Mouse (Mus musculus) forelimb bud, embryonic 11.5 days (tissue): ENCODE results near the gene Hephl1.
"Not testable (repeated sequence)": the region's sequence is repeated elsewhere in the genome, so short reads cannot be mapped to it uniquely, and the experiment has no call there.

Experiments used
- DNase-seq: peaks from one replicate; pipeline ENCODE4 v3.0.0-alpha.2; 2012; ENCODE audit warnings: low read depth, low spot score

Gene Hephl1

DNA sequence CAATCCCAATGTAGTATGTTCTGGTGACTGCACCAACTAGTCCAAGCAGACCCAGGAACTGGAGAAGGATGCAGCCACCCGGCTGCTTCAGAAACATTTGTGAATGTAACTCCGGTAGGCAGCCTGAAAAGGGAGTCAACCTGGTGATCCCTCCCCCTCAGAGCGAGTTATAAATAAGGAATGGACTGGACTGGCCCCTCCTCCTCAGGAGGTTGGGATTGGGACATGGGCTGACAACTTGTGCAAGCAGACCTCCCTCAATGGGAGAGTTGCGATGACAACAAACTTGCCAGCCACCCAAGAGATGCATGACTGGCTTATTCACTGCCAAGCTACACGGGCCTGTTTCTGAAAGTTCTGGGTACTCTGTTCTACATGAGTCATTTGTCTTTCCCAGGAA is at the start of gene Hephl1:
TSS of gene Hephl1 (minus strand) at position 101 of the 400 bp plus-strand sequence.
- DNase-seq = no peak

DNA sequence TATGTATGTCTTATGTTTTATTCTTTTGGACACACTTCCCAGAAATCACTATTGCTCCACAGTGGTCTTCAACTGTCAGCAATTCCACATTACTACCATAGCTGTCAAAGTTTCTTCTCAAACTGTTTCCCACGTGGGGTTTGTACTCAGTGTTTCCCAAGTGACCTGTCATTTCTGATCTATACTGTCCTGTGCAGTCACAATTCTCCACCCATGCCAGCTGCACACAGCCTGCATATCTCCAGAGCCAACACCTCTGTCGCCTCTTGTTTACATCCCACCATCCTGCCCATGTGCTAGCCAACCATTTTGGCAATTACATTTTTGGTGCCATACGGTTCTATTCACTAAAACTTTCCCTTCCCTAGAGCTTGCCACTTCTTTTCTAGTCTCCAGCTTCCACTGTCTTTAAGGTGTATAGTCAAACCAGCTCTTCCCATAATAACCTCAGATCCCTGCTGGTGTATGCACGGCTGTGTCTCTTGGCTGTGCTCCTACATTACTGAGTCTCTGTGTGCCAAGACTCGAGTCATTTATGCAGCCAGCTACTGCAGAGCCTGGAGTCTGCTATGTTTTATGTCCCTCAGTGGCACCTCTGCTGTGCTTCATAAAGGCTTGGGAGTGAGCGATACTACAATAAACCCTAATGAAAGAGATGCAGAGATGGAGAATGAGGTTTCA is 37.5 kb upstream of the Hephl1 start:
- DNase-seq = no peak

DNA sequence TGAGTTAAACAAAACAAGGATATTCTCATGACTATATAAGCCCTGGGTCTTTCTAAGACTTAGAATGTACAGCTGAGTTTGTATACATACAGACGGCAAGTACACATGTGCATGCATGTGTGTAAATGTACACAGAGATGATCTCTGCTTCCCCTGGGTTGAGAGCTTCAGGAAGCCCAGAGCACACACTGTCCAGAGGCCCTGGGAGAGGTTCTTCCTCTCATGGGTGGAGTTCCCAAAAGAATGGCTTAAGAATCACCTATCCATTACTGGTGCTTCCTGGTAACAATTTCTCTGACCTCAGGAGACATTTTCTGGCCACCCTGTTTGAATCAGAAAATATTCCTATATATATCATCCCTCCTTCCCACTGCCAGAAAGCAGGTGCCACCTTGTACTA is 28.6 kb upstream of the Hephl1 start:
- DNase-seq = no peak

DNA sequence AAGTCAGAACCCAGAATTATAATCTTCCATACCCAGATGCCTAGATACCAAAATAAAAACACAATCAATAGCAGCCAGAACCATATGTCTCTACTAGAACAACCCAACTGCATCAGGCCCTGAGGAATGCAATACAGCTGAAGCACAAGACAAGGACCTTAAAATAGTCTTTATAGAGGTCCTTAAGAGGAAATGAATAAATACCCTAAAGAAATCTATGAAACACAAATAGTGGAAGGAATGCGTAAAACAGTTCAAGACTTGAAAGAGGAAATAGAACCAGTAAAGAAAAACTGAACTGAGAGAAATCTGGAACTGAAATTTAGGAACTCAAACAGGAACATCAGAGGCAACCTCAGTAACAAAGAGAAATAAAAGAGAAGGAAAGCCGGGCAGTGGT is 14.0 kb upstream of the Hephl1 start:
- DNase-seq = no peak

DNA sequence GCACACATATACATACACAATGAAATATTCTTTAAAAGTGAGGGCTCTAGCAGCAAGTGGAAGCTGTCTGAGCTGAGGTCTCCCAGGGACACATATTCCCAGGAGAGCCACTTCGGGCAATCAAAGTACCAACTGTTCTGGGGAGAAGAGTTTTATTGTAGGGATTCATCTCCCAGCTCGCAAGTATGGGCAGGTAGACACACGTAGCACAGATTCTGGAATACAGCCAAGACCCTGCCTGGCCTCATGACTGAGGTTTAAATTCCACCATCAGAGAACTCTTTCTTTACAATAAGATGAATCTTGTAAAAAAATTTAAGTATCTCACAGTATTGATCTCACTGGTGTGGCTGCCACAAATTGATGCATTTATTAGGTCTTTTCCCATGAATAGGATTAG is 10.5 kb upstream of the Hephl1 start:
- no peak for DNase-seq

DNA sequence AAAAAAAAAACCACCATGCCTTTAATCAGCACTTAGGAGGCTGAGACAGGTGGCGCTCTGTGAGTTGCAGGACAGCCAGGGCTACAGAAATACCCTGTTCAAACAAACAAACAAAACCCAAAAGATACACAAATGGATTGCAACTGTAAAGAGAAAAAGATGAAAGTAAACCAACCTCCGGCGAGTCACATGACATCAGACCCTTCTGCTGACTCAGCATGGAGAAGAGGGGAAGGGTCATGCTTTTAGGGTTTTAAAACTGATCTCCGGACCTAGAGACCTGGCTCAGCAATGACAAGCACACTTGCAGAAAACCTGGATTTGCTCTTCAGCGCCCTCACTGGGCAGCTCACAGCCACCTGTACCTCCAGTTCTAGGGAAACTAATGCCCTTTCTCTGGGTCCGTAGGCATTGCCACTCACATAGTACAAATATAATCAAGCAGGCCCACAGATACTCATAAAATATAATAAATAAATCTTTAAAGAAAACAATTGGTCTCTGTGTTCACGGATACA is 9.0 kb upstream of the Hephl1 start:
- DNase-seq = no peak

DNA sequence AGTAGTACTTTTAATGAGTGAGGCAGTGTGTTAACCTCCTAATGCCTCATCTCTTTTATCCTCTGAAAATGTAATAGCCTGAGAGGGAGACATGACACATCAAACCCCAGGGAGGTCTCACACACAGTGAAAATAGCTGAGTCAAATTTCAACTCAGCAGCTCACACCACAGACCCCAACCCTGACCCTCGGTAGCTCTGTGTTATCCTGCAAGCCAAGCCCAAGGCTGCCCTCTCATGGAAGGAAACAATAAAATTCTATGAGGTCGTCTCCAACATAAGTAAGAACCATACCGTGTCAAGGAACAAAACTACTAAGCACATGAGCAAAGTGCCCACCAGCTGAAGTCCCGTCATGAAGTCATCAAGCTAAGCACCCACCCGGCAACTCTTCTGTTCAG is 8.3 kb upstream of the Hephl1 start:
- no peak for DNase-seq

DNA sequence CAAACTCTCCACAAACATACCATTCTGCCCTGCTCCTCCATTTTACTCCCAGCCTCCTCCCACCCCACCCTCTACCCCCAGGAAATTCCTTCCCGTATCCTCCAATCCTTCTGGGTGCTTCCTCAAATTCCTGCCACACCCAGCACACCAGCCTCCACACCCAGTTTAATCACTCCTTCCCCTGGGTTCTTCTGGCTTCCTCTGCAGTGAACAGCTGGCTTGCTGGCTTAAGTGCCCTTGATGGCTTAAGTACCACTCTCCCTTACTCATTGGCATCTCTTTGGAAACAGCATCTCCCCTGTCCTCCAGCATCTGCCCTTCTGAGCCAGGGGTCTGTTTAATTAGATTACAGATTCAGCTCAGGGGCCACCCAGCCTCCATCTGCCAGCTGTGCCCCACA is 7.6 kb upstream of the Hephl1 start:
- no peak for DNase-seq

DNA sequence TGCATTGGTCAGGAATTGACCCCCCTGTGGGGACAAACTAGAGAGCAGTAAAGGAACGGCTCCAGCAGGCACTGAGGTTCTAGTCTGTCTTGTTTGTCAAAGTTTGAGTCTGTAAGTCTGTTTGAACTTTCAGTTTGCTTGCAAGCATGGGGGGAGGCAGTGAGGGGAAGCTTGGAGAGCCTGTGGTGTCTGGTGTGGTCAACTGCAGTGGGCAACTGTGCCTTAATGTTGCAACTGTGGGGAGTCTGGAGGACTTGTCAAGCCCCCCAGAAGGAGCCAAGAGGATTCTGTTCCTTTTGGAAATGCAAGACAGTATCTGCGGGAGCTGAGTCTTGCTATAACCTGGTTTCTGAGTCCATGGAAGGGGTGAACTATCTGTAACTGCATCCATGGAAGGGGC is 4.3 kb upstream of the Hephl1 start:
- no peak for DNase-seq

DNA sequence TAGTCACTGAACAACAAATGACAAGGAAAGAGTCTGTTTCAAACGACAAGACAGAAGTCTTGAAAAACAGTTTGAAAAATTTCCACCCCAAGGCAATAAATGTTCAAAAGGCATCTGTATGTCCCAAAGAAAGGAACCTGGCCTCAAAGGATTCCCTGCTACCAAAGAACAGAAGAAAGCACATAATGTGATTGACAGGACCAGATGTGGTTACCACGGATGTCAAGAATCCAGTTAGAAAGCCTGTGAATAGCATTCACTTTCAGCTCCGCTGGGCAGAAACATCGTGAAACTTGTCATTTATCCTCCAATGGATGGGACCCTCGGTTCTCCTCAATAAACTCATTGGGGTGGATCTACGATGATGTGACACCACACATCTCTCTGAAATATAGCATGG is 2.2 kb upstream of the Hephl1 start:
- DNase-seq = no peak

DNA sequence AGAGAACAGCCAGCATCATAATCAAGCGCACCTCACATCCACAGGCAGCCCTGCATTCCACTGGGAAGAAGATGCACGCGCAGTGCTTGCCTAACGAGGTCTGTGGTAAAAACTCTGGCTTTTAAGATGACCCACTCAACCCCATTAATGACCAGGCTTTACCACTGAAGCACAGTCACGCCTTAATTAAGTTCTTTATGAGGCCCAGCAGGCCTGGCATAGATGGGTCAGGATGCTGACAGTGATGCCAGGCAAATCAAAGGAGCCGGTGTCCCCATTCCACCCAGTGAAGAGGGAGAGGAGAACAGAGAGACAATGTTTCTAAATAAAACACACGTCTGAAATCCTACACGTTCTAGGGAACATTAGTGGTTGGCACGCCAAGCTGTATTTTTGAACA is 3.8 kb downstream of the Hephl1 start:
- no peak for DNase-seq

DNA sequence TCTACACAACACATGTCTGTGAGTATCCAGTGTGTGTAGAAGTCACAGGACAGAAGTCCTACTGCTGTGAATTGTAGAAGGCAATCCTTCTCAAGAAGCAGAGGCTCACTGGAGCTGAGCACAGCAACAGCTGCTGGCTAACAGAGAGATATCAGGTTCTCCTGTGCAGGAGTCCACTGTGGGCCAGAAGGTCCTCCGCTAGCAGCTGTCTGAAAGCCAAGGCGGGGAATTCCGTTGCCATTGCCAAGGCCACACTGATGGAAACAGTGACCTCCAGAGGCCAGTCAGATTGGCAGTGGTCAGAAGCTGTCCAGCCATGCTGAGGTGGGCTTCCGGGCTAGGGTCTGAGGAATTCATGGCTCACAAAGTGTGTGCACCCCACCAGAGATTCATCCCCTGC is 6.8 kb downstream of the Hephl1 start:
- DNase-seq = no peak

DNA sequence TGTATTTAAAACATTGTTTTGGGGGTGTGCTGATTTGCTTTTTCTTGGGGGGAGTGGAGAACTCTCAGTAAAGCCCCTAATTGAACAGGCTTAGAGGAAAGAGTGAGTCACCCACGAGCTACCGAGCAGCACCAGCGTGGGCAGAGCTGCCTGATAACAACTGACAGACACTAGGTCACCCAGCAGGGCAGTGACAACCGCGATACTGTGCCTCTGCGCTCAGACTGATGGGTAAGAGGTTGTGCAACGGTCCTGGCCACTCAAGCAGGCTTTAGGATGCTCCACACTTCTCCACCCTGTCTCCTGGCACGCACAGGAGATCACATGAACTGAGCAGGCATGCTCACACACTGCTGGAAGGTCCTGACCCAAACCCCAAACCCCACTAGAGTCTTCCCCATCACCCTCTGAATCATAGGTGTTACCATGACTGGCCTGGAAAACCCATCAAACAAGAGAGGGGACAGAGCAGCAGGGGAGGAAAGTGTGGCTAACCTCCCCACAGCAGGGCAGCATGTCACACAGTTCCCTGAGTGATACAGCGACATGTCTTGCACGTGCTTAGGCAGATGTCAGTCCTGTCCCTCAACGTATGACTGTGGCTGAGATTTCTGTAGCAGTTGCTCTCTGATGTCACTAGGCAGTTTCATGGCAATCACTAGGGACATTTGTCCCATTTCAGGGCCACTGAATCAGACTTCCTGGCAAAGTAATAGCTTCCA is 8.2 kb downstream of the Hephl1 start:
- DNase-seq = no peak

DNA sequence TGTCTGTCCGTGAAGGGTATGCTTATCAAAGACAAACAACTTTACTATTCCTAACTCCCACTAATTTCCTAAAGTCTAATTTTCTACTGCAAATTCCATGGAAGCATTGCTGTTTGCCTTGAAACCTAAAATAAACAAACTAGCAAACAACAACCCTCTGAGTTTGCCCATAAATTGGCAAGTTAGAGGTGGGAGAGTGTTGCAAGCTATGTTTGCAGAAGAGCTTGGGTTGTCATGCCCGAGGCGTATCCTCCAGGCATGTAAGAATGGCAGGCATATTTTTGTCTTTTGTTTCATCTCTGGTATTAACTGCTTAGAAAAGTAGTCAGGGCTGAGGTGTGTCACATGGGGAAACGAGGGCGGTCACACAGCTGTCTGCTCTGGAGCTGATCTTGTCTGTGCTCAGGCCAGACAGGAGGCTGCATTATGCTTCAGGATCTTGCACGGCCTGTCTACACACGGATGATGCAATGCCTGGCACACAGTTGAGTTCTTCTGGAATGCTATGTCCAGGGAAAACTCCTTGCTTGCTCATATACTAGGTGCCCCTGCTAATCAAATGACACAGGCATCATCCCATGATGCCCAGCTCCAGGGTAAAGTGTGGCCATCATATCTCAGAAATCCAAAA is 10.3 kb downstream of the Hephl1 start:
- DNase-seq = no peak

DNA sequence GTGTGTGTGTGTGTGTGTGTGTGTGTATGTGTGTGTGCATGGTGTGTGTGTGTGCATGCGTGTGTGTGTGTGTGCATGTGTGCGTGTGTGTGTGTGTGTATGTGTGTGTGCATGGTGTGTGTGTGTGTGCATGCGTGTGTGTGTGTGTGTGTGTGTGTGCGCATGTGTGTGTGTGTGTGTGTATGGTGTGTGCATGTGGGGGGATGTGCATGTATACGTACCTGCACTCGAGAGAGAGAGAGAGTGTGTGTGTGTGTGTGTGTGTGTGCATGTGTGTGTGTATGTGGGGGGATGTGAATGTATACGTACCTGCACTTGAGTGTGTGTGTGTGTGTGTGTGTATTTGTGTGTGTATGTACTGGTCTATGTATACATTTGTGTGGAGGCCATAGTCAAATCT is 13.5 kb downstream of the Hephl1 start:
- not testable (repeated sequence) for DNase-seq

DNA sequence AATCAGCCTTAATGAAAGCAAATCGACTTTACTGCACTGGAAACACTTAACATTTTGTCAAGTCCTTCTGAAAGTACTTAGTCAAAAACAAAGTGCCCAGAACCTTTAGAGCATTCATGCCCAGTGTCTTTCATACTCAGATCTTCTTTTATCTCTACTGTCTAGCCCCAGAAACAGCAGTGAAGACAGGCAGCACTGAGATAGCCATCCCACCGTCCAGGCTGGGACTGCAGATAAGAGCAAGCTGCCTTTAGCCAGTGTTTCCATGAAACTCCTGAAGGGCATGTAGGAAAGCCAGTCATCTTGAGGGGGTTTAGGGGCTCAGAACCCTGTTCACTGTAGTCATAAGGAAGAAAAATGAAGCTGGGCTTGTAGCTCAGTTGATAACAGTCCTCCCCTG is 14.7 kb downstream of the Hephl1 start:
- no peak for DNase-seq

DNA sequence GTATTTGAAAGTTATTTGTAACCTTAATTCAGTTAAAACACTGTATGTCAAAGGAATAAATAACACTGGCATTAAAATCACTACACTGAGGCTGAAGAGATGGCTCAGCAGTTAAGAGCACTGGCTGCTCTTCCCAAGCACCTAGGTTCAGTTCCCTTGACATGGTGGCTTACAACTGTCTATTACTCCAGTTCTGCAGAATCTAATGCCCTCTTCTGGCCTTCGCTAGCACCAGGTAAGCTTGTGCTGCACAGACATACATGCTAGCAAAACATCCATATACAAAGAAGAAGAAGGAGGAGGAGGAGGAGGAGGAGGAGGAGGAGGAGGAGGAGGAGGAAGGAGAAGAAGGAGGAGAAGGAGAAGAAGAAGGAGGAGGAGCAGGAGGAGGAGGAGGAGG is 15.7 kb downstream of the Hephl1 start:
- DNase-seq = no peak

DNA sequence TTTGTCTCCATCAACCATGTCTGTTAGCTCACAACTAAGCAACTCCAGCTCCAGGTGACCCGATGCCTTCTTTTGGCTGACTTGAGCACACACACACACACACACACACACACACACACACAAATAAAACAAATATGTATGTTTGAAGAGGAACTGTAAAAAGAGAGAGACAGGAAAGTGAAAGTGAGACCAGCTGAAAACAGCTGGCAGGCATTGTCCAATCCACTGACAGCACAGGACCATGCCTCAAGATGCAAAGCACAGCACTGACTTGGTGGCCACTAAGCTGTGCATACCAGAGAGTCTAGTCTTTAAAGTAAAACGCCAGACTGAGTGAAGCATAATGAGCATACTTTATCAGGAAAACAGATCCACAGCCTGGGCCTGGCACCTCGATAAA is 16.7 kb downstream of the Hephl1 start:
- no peak for DNase-seq

DNA sequence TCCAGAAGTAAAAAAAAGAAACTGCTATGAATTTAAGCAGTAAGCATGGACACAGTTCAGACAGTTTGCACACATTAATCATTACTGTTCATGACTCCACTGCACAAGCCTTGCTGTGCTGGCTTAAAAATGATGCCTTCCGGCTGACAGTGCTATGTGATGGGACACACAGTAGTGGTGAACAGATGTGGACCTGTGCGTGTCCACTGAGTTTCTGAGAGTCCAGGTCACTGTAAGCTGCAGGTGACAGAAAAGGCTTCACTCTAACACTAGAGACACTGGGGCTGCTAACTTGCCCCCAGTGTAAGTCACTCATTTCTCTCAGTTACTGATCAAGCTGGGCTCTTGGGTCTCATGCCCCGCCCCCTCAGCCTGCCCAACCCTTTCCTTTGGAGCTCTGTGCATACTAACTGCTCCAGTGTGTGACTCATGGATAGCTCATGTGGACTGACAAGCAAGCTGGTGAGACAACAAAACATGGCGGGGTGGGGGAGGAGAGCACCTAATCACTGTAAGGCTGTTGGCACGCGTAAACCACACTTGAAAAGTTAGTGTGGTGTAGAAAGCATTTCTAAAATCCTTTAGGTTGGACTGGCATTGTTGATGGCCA is 43.1 kb downstream of the Hephl1 start:
- DNase-seq = no peak

DNA sequence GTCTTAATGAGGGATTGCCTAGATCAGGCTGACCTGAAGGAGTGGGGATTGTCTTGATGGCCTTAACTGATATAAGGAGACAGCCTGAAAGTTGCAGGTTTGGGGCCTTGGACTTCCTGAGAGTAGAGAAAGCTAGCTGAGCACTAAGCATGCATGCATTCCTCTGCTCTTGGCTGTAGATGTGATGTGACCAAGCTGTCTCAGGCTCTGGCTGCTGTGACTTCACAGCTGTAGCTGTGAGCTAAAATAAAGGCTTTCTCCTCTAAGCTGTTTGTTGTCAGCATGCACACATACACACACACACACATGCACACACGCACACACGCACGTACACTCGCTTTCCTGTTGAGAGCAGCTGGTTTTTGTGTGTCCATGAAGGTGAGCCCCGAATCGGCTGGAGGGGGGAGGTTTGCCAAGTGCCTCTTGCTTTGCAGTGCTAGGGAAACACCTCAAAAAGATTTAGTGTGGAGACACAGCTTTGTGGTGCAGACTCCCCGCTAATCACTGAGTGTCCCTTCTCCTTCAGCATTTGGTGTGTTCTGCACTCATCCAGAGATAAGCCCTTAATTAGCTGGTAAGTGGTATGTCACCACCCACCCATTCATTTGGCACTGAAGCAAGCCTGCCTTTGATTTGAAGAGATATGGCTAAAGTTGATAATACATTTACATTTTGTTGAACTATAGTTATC is 43.8 kb downstream of the Hephl1 start:
- no peak for DNase-seq

DNA sequence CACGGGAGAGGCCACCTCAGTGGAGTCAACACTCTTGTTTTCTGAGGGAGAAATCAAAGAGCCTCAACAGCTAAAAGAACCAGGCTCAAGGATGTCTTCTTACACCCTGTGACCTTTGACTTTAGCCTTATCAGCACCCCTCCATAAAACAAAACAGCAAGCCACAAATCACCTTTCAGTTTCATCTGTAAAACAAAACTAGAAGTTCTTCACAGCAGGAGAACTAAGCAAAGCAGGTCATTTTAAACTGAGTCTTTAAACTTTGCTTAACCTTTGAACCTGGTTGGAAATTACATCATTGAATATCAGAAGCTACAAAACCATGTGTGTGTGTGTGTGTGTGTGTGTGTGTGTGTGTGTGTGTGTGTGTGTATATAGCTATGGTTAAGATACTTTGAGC is 47.7 kb downstream of the Hephl1 start:
- no peak for DNase-seq

DNA sequence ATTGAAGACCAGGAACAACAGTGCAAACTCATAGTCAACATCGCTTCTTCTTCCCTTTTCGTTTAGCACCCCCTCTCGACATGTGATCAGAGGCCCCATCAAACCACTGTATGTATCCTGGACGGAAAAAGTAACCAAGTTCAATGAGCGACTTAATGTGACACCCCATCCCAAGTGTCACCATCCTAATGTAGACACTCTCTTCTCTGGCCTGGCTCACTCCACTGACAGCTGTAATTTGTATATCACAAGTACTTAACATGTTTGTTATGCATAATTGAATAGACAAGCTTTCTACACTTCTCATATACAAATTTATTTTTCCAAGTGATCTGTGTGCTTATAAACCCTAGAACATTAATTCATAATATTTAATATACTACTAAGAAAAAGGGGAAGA is 51.1 kb downstream of the Hephl1 start:
- DNase-seq = no peak
